Mouse (Mus musculus) CH12.LX (cell line): ENCODE measurements around the gene Errfi1. TPM values are rescaled to one million over a fixed set of nuclear protein-coding genes. Genes with fewer than 3 reads are reported as not detected.

ENCODE experiments used
- DNase-seq: peaks from one replicate; pipeline ENCODE4 v3.0.0-alpha.2; 2013; ENCODE audit errors: extremely low read depth
- H3K27ac ChIP-seq: 2 replicates; pipeline ENCODE4 v1.5.1; 2012; ENCODE audit warnings: low read depth, mild to moderate bottlenecking, control low read depth, moderate library complexity; ENCODE audit not compliant: insufficient read depth
- H3K27me3 ChIP-seq: replicated peaks from 2 replicates; pipeline ENCODE3; 2012; ENCODE audit warnings: inconsistent platforms
- H3K36me3 ChIP-seq, 2 experiments: replicated peaks in 1 of 2; 2 replicates each; pipeline versions ENCODE3 to v1.6.1; 2012; ENCODE audit warnings: inconsistent platforms in 1 of 2, low read length in 1 of 2, mild to moderate bottlenecking in 1 of 2, mixed read lengths in 1 of 2, moderate library complexity in 1 of 2; ENCODE audit not compliant: control insufficient read depth in 1 of 2, insufficient read depth in 1 of 2
- H3K4me1 ChIP-seq, 2 experiments: 2 replicates each; pipeline ENCODE4 v1.6.1; 2012; ENCODE audit warnings: inconsistent platforms in 1 of 2, moderate library complexity in 1 of 2; ENCODE audit not compliant: insufficient read depth in 2 of 2, control insufficient read depth in 1 of 2
- H3K4me2 ChIP-seq: 2 replicates; pipeline ENCODE4 v1.6.1; 2012; ENCODE audit warnings: low read depth, mild to moderate bottlenecking, control low read depth; ENCODE audit not compliant: poor library complexity, insufficient read depth, severe bottlenecking
- H3K4me3 ChIP-seq, 3 experiments: fragments of 150-350 bp in 1 of 3; sonication (generic) in 1 of 3; replicated peaks in 1 of 3; 2 replicates each; pipeline versions ENCODE3 to v1.5.1; 2011 to 2012; ENCODE audit warnings: low read depth in 2 of 3, low read length in 2 of 3, mild to moderate bottlenecking in 2 of 3, moderate library complexity in 2 of 3, control low read depth in 1 of 3, improper control_type of control experiment in 1 of 3, inconsistent platforms in 1 of 3, mixed read lengths in 1 of 3; ENCODE audit not compliant: poor library complexity in 1 of 3
- H3K79me2 ChIP-seq: replicated peaks from 2 replicates; pipeline ENCODE4 v1.6.1; 2012; ENCODE audit warnings: mild to moderate bottlenecking, moderate library complexity; ENCODE audit not compliant: control insufficient read depth, poor library complexity, insufficient read depth, severe bottlenecking; ENCODE audit errors: extremely low read depth
- H3K9ac ChIP-seq: 2 replicates; pipeline ENCODE4 v1.6.1; 2012; ENCODE audit warnings: low read depth, mild to moderate bottlenecking, control low read depth, moderate library complexity; ENCODE audit not compliant: insufficient read depth
- H3K9me3 ChIP-seq: replicated peaks from 2 replicates; pipeline ENCODE3; 2012; ENCODE audit warnings: low read length, inconsistent platforms, mixed read lengths
- EP300 ChIP-seq: IDR thresholded peaks from 2 replicates; pipeline ENCODE4 v1.6.1; 2011; ENCODE audit warnings: low read length, improper control_type of control experiment
- GABPA ChIP-seq: IDR thresholded peaks from 2 replicates; pipeline ENCODE4 v1.6.1; 2012; ENCODE audit warnings: low read depth, low read length, improper control_type of control experiment, inconsistent platforms; ENCODE audit not compliant: insufficient replicate concordance
- JUND ChIP-seq: conservative IDR thresholded peaks from 2 replicates; pipeline ENCODE4 v1.6.1; 2011; ENCODE audit warnings: low read depth, low read length, improper control_type of control experiment
- MEF2A ChIP-seq: IDR thresholded peaks from 2 replicates; pipeline ENCODE4 v1.6.1; 2014; ENCODE audit warnings: low read depth, mild to moderate bottlenecking, inconsistent platforms, low read length, improper control_type of control experiment, borderline replicate concordance
- MYC ChIP-seq: IDR thresholded peaks from 2 replicates; pipeline ENCODE4 v1.6.1; 2011; ENCODE audit warnings: low read depth, mild to moderate bottlenecking, improper control_type of control experiment, low read length
- RCOR1 ChIP-seq: conservative IDR thresholded peaks from 2 replicates; pipeline ENCODE4 v1.6.1; 2012; ENCODE audit warnings: low read depth, mild to moderate bottlenecking, inconsistent platforms, low read length, improper control_type of control experiment
- TBP ChIP-seq: conservative IDR thresholded peaks from 2 replicates; pipeline ENCODE4 v1.6.1; 2011; ENCODE audit warnings: low read depth, low read length, improper control_type of control experiment
- USF1 ChIP-seq: IDR thresholded peaks from 2 replicates; pipeline ENCODE4 v1.6.1; 2014; ENCODE audit warnings: low read depth, mild to moderate bottlenecking, inconsistent platforms, low read length, improper control_type of control experiment
- USF2 ChIP-seq: conservative IDR thresholded peaks from 2 replicates; pipeline ENCODE4 v1.6.1; 2011; ENCODE audit warnings: low read depth, low read length, improper control_type of control experiment
- ZKSCAN1 ChIP-seq: IDR thresholded peaks from 2 replicates; pipeline ENCODE4 v1.6.1; 2012; ENCODE audit warnings: low read depth, inconsistent platforms, low read length, improper control_type of control experiment, borderline replicate concordance
- dilution Hi-C: fragments of 300-500 bp; cut with MboI; formaldehyde crosslinking; loops from 2 replicates; pipeline ENCODE4 v1.14.3; 2020; ENCODE audit warnings: low sequenced_read_pairs; ENCODE audit not compliant: extremely low pct_unique_long_range_greater_than_20kb, extremely low pct_ligation_motif_present
- in situ Hi-C: fragments of 300-500 bp; cut with MboI; formaldehyde crosslinking; loops from 3 replicates; pipeline ENCODE4 v1.14.3; 2019; ENCODE audit warnings: low sequenced_read_pairs, low pct_ligation_motif_present, low pct_unique_long_range_greater_than_20kb, mixed read lengths
- polyA plus RNA-seq: library from polyadenylated mRNA; unstranded; fragments of >175 nt; gene quantifications from 2 replicates; pipeline ENCODE4 v1.2.1, GENCODE M21; 2012; ENCODE audit warnings: low read depth; ENCODE audit not compliant: insufficient read length
- total RNA-seq, 2 experiments: library from RNA; depleted of rRNA; stranded (reverse); fragments of 300-350 nt in 1 of 2; fragments of >200 nt in 1 of 2; gene quantifications; 2 replicates each; pipeline ENCODE4 v1.2.3; 2012 to 2014

Gene Errfi1
- total and polyA plus RNA-seq, 3 experiments: 0.08 to 0.28 (median 0.14) TPM

- no peak overlapping the region for H3K27ac ChIP-seq
- dilution Hi-C loops (no loop called here), in situ Hi-C loops (loop anchor here (10.0 kb wide), 1 partner anchor 99 kb away; no protein-coding TSS in a partner anchor)
Observed at GRCm38 (mm10) chr4:150866069-150866468, 12.3 kb downstream of the Errfi1 start.

GRCm38 (mm10) chr4:150866494-150866893 lies 12.8 kb downstream of the Errfi1 start:
- Histone ChIP-seq H3K27ac (no peak overlapping the region), H3K9me3 (no peaks in the 10 kb centered on the region), H3K4me2 (no peak overlapping the region), H3K79me2 (no peaks in the 10 kb centered on the region), H3K4me1 (peaks cover under 1 to 19% of the 10 kb centered on the region in 2 experiments; a peak in 3 of 4 replicates), H3K4me3 (no peak overlapping the region), H3K36me3 (no peaks in the 10 kb centered on the region), H3K9ac (no peak overlapping the region), H3K27me3 (no peaks in the 10 kb centered on the region)
- in situ Hi-C loops (loop anchor here (10.0 kb wide), 1 partner anchor 98 kb away; no protein-coding TSS in a partner anchor), dilution Hi-C loops (no loop called here)
- no peak for TF ChIP-seq USF1
- DNase-seq: no peak

More at GRCm38 (mm10) chr4:150866069-150866468, 12.3 kb downstream of the Errfi1 start:
- Histone ChIP-seq H3K4me2 (no peak overlapping the region), H3K4me1 (peaks cover 0 to 14% of the 10 kb centered on the region in 2 experiments; a peak in 2 of 4 replicates), H3K4me3 (no peak overlapping the region), H3K27me3 (no peaks in the 10 kb centered on the region), H3K36me3 (no peaks in the 10 kb centered on the region), H3K9ac (no peak overlapping the region), H3K9me3 (no peaks in the 10 kb centered on the region), H3K79me2 (no peaks in the 10 kb centered on the region)
- DNase-seq: no peak
- TF ChIP-seq USF2 (no peak), MEF2A (no peak), EP300 (no peak), GABPA (no peak), TBP (no peak), ZKSCAN1 (no peak), RCOR1 (no peak)

GRCm38 (mm10) chr4:150868161-150868560 lies 14.4 kb downstream of the Errfi1 start:
- H3K27ac ChIP-seq: no peak overlapping the region
- no peaks in the 10 kb centered on the region for H3K27me3 ChIP-seq
- in situ Hi-C loops: loop anchor here (10.0 kb wide), 1 partner anchor 97 kb away; no protein-coding TSS in a partner anchor
- no peak for DNase-seq
- H3K4me1 ChIP-seq: peaks cover 6 to 29% of the 10 kb centered on the region in 2 experiments
- no peaks in the 10 kb centered on the region for H3K9me3 ChIP-seq
- H3K4me3 ChIP-seq: no peak overlapping the region
- no peak overlapping the region for H3K4me2 ChIP-seq
- H3K36me3 ChIP-seq: no peaks in the 10 kb centered on the region
- dilution Hi-C loops: no loop called here
- no peak overlapping the region for H3K9ac ChIP-seq
- no peak for TF ChIP-seq MYC
- no peak for TF ChIP-seq JUND
- TF ChIP-seq GABPA: no peak
- no peaks in the 10 kb centered on the region for H3K79me2 ChIP-seq
